21 mouse cellular contexts compared by ENCODE assay signal in genomic region chr1:143888065-143888464, GRCm38 (mm10).
DNase-seq lines count a peak whose midpoint lies in the region; ATAC-seq and TF ChIP-seq lines count a peak whose summit lies in the region.
"Had no signal": no experiment of that assay in that cellular context is flagged by ENCODE, and none has a peak within 500 bp of the region (broad histone marks: within the 10 kb centered on the region; RNA-seq: fewer than 3 reads in every experiment).

No protein-coding gene starts in this region.

- ATAC-seq in lung, embryonic 15.5 days (ENCODE audit: borderline replicate concordance, extremely low read depth, low FRiP score, low TSS enrichment) = no peak
- peak; percentile 60; the same call in 1 of the 2 replicates for ATAC-seq in lung, postnatal 0 days
- no peak for ATAC-seq in forebrain, embryonic 13.5 days
- ATAC-seq: activated CD4-positive, CD25-positive, alpha-beta regulatory T cell, adult 4 months; CD4-positive, CD25-positive, alpha-beta regulatory T cell, adult 4 months; Patski had no signal

- no peak overlapping the region for H3K4me3 ChIP-seq in lung, embryonic 15.5 days
- H3K4me3 ChIP-seq in lung, postnatal 0 days (ENCODE audit: low read depth, low read length) = no peak overlapping the region
- H3K4me3 ChIP-seq in lung, adult 2 months (replicated peaks; ENCODE audit: extremely low read depth, low read depth, low read length) = no peak overlapping the region
- no peak overlapping the region for H3K4me3 ChIP-seq in forebrain, embryonic 13.5 days

- no peak overlapping the region for H3K9ac ChIP-seq in lung, embryonic 15.5 days
- H3K9ac ChIP-seq in lung, postnatal 0 days (replicated peaks; ENCODE audit: low read depth) = no peak overlapping the region
- no peak overlapping the region for H3K9ac ChIP-seq in forebrain, embryonic 13.5 days

- no peaks in the 10 kb centered on the region for H3K27me3 ChIP-seq in lung, embryonic 15.5 days
- H3K27me3 ChIP-seq in lung, postnatal 0 days (replicated peaks; ENCODE audit: insufficient read depth, low read length) = no peaks in the 10 kb centered on the region
- H3K27me3 ChIP-seq in forebrain, embryonic 13.5 days = no peaks in the 10 kb centered on the region
- H3K27me3 ChIP-seq: CH12.LX, Patski had no signal

- no peak for TF ChIP-seq POLR2A in lung, adult 2 months (IDR thresholded peaks at IDR 0.05; ENCODE audit: borderline replicate concordance, extremely low read depth, low read depth, low read length)

- H3K4me1 ChIP-seq in lung, embryonic 15.5 days = peaks cover 10% of the 10 kb centered on the region
- 0 out of 2 replicates have a peak, but pooled peaks cover 4% of the 10 kb centered on the region for H3K4me1 ChIP-seq in lung, postnatal 0 days (ENCODE audit: insufficient read depth, low read depth, low read length)
- peaks cover 7% of the 10 kb centered on the region for H3K4me1 ChIP-seq in lung, adult 2 months (ENCODE audit: control insufficient read depth, insufficient read depth, low read length)
- no peaks in the 10 kb centered on the region for H3K4me1 ChIP-seq in forebrain, embryonic 13.5 days

- peak overlapping the region; percentile 53; the same call in 1 of the 2 replicates for H3K27ac ChIP-seq in lung, embryonic 15.5 days
- H3K27ac ChIP-seq in lung, postnatal 0 days (ENCODE audit: low read length) = no peak overlapping the region
- H3K27ac ChIP-seq in forebrain, embryonic 13.5 days = no peak overlapping the region

- DNase-seq in lung, postnatal 10 days = no peak
- DNase-seq in lung, postnatal 0 days (ENCODE audit: low spot score) = no peak
- no peak for DNase-seq in lung, adult 2 months
- peak; percentile 56 for DNase-seq in large intestine, adult 2 months (ENCODE audit: low read depth, low spot score)
- DNase-seq: adrenal gland, adult 2 months; adrenal gland, adult 8-10 months; adrenal gland, postnatal 10 days; adrenal gland, postnatal 14 days; adrenal gland, postnatal 25 days; adrenal gland, postnatal 36 days; B cell, adult 2 months; cerebellum, adult 11 months; cerebellum, adult 11-12 months; cerebellum, adult 18-20 months had no signal

- TF ChIP-seq EP300 in lung, postnatal 0 days (IDR thresholded peaks at IDR 0.05) = peak; percentile 84

- WGBS in lung, embryonic 15.5 days = 63% methylated on average over 5 of the region's 5 CpGs
- WGBS in lung, postnatal 0 days = 64% methylated on average over 5 of the region's 5 CpGs
- 58% methylated on average over 5 of the region's 5 CpGs for WGBS in lung, adult 2 months
- WGBS in large intestine, adult 2 months = 31% methylated on average over 5 of the region's 5 CpGs
- WGBS in forebrain, embryonic 13.5 days = 87% methylated on average over 5 of the region's 5 CpGs

- no peaks in the 10 kb centered on the region for H3K9me3 ChIP-seq in lung, embryonic 15.5 days
- no peaks in the 10 kb centered on the region for H3K9me3 ChIP-seq in lung, postnatal 0 days (ENCODE audit: low read length)
- H3K9me3 ChIP-seq in forebrain, embryonic 13.5 days (replicated peaks) = no peaks in the 10 kb centered on the region

- TF ChIP-seq CTCF in lung, postnatal 0 days (IDR thresholded peaks at IDR 0.05) = no peak
- no peak for TF ChIP-seq CTCF in lung, adult 2 months (IDR thresholded peaks at IDR 0.05; ENCODE audit: insufficient read depth, low read length)

- no peak overlapping the region for H3K4me2 ChIP-seq in lung, embryonic 15.5 days
- no peak overlapping the region for H3K4me2 ChIP-seq in lung, postnatal 0 days (replicated peaks; ENCODE audit: low read depth, low read length)
- no peak overlapping the region for H3K4me2 ChIP-seq in forebrain, embryonic 13.5 days

- no peaks in the 10 kb centered on the region for H3K36me3 ChIP-seq in lung, embryonic 15.5 days
- no peaks in the 10 kb centered on the region for H3K36me3 ChIP-seq in lung, postnatal 0 days (ENCODE audit: insufficient read depth, low read length)
- H3K36me3 ChIP-seq in forebrain, embryonic 13.5 days (ENCODE audit: poor library complexity, severe bottlenecking) = no peaks in the 10 kb centered on the region
- H3K36me3 ChIP-seq: G1E had no signal
